8 mouse cellular contexts compared by ENCODE assay signal in the genomic region with DNA sequence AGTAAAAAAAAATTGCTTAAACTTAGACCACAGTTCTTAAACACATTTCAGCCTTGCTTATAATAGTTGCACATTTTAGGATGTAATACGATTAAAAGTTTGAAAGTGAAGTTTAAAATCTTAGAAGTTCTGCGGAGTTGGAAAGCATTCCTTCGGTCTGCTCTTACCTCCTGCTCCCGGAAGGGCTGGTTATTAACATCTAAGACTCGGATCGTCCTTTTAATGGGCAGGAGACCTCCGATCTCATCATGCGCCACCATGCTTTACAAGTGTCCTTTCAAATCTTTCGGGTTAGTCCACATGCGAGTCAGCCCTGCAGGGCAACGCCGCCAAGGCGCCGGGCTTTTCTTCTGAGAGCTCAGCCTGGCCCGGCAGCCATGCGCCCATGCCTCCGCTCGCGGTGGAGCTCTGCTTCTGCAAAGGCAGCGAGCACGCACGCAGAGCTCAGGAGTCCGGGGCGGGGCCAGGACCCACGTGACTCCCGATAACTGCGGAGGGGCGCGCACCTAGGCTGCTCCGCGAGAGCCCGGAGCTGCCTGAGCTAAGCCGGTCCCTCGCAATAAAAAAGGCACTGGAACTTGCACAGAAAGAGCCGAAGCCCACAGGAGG. TPM values are rescaled to one million over a fixed set of nuclear protein-coding genes. Genes with fewer than 3 reads are reported as not detected.
DNase-seq lines count a peak whose midpoint lies in the region; ATAC-seq and TF ChIP-seq lines count a peak whose summit lies in the region.

No protein-coding gene starts in this region.

- peaks cover 27% of the 10 kb centered on the region for H3K79me2 ChIP-seq in MEL (ENCODE audit: control insufficient read depth, insufficient read depth, low read length, poor library complexity)

- DNase-seq in MEL (ENCODE audit: low read depth, low spot score), result peak; percentile 95
- DNase-seq in cerebellum, adult 2 months, result peak; percentile 88 to 89
- DNase-seq in forebrain, postnatal 0 days, result peak; percentile 83
- DNase-seq in heart, postnatal 4 days, result peak; percentile 90
- DNase-seq in layer of hippocampus, adult 8-10 months (ENCODE audit: low spot score in 2 of 2), result peak; percentile 72 to 85
- DNase-seq in lung, embryonic 14.5 days, result peak; percentile 96
- DNase-seq in testis, postnatal 14 days (ENCODE audit: low spot score), result peak; percentile 89

- peak overlapping the region; percentile 78 for H3K4me2 ChIP-seq in forebrain, postnatal 0 days (ENCODE audit: low read depth)
- peak overlapping the region; percentile 59 for H3K4me2 ChIP-seq in lung, embryonic 14.5 days

- peak overlapping the region; percentile 81 for H3K27ac ChIP-seq in MEL (ENCODE audit: control insufficient read depth, low read depth, low read length)
- H3K27ac ChIP-seq in cerebellum, adult 2 months (ENCODE audit: insufficient read depth, low read length), result no peak overlapping the region
- H3K27ac ChIP-seq in forebrain, postnatal 0 days (ENCODE audit: low read depth, low read length), result no peak overlapping the region
- H3K27ac ChIP-seq in lung, embryonic 14.5 days (ENCODE audit: low read depth), result peak overlapping the region; percentile 84

- TF ChIP-seq CTCF in MEL (IDR thresholded peaks at IDR 0.05 in 2 of 3, conservative IDR thresholded peaks at IDR 0.05 in 1 of 3; ENCODE audit: control insufficient read depth in 1 of 3, insufficient read depth in 1 of 3, low read depth in 2 of 3, low read length in 3 of 3, poor library complexity in 1 of 3, severe bottlenecking in 1 of 3), result 0 out of 6 replicates have a peak, but pooled peaks of 1 of the 3 experiments have one; percentile 5
- TF ChIP-seq CTCF in cerebellum, adult 2 months (IDR thresholded peaks at IDR 0.05; ENCODE audit: borderline replicate concordance, insufficient read depth, low read depth, low read length), result no peak
- 0 out of 2 replicates have a peak, but pooled peaks have one; percentile 13 for TF ChIP-seq CTCF in forebrain, postnatal 0 days (IDR thresholded peaks at IDR 0.05; ENCODE audit: low read depth)
- no peak for TF ChIP-seq CTCF in lung, embryonic 14.5 days (IDR thresholded peaks at IDR 0.05; ENCODE audit: low read depth)

- WGBS in cerebellum, adult 2 months, result under 1% methylated on average over 35 of the region's 35 CpGs
- WGBS in forebrain, postnatal 0 days, result under 1% methylated on average over 35 of the region's 35 CpGs
- WGBS in lung, embryonic 14.5 days, result under 1% methylated on average over 35 of the region's 35 CpGs

- peaks cover 4 to 21% of the 10 kb centered on the region in 2 experiments for H3K36me3 ChIP-seq in MEL (ENCODE audit: control insufficient read depth in 1 of 2, insufficient read depth in 2 of 2, low read length in 2 of 2)
- H3K36me3 ChIP-seq in forebrain, postnatal 0 days (ENCODE audit: insufficient read depth), result no peaks in the 10 kb centered on the region
- peaks cover 8% of the 10 kb centered on the region for H3K36me3 ChIP-seq in lung, embryonic 14.5 days (ENCODE audit: insufficient read depth)

- peaks cover 2 to 4% of the 10 kb centered on the region in 2 experiments; a peak in 2 of 4 replicates for H3K4me1 ChIP-seq in MEL (ENCODE audit: control insufficient read depth in 1 of 2, insufficient read depth in 2 of 2, low read length in 2 of 2)
- no peaks in the 10 kb centered on the region for H3K4me1 ChIP-seq in cerebellum, adult 2 months (ENCODE audit: control insufficient read depth, insufficient read depth, low read length)
- H3K4me1 ChIP-seq in forebrain, postnatal 0 days (ENCODE audit: insufficient read depth), result no peaks in the 10 kb centered on the region
- H3K4me1 ChIP-seq in lung, embryonic 14.5 days (ENCODE audit: insufficient read depth), result 0 out of 2 replicates have a peak, but pooled peaks cover 3% of the 10 kb centered on the region

- no peaks in the 10 kb centered on the region for H3K27me3 ChIP-seq in MEL (ENCODE audit: control insufficient read depth in 1 of 2, insufficient read depth in 2 of 2, low read length in 2 of 2)
- H3K27me3 ChIP-seq in cerebellum, adult 2 months (ENCODE audit: control insufficient read depth, insufficient read depth, low read length), result no peaks in the 10 kb centered on the region
- H3K27me3 ChIP-seq in forebrain, postnatal 0 days (ENCODE audit: insufficient read depth, low read length), result no peaks in the 10 kb centered on the region
- no peaks in the 10 kb centered on the region for H3K27me3 ChIP-seq in lung, embryonic 14.5 days (ENCODE audit: insufficient read depth, low read length)

- peak; percentile 97 to 99 for TF ChIP-seq POLR2A in MEL (IDR thresholded peaks at IDR 0.05; ENCODE audit: control insufficient read depth in 1 of 2, insufficient read depth in 1 of 2, low read depth in 1 of 2, low read length in 2 of 2, poor library complexity in 1 of 2)
- TF ChIP-seq POLR2A in cerebellum, adult 2 months (IDR thresholded peaks at IDR 0.05; ENCODE audit: borderline replicate concordance, insufficient read depth, low read length), result peak; percentile 73

- peak; percentile 99 for ATAC-seq in forebrain, postnatal 0 days
- peak; percentile 98 for ATAC-seq in lung, embryonic 14.5 days (ENCODE audit: insufficient read depth)
- peak; percentile 89 for ATAC-seq in neutrophil, adult 5-6 weeks (ENCODE audit: extremely low read depth, insufficient number of reproducible peaks, low FRiP score, poor library complexity, severe bottlenecking)

- TF ChIP-seq EP300 in MEL (IDR thresholded peaks at IDR 0.05; ENCODE audit: low read depth in 1 of 2, low read length in 2 of 2), result 0 out of 4 replicates have a peak, but pooled peaks of 1 of the 2 experiments have one; percentile 5

- H3K9ac ChIP-seq in MEL (ENCODE audit: control insufficient read depth, low read depth, low read length, poor library complexity, severe bottlenecking), result peak overlapping the region; percentile 98
- peak overlapping the region; percentile 54 for H3K9ac ChIP-seq in forebrain, postnatal 0 days
- peak overlapping the region; percentile 69 for H3K9ac ChIP-seq in lung, embryonic 14.5 days

- TF ChIP-seq RAD21 in MEL (IDR thresholded peaks at IDR 0.05; ENCODE audit: low read depth, low read length), result no peak

- H3K4me3 ChIP-seq in MEL (ENCODE audit: control insufficient read depth in 1 of 2, insufficient read depth in 1 of 2, low read depth in 2 of 2, low read length in 2 of 2), result peak overlapping the region; percentile 70 to 98
- peak overlapping the region; percentile 74 for H3K4me3 ChIP-seq in cerebellum, adult 2 months (replicated peaks; ENCODE audit: insufficient read depth, low read depth, low read length)
- peak overlapping the region; percentile 49 for H3K4me3 ChIP-seq in forebrain, postnatal 0 days (ENCODE audit: low read depth, low read length)
- H3K4me3 ChIP-seq in lung, embryonic 14.5 days (ENCODE audit: low read depth, low read length), result peak overlapping the region; percentile 57

- H3K9me3 ChIP-seq in MEL (replicated peaks; ENCODE audit: insufficient read depth, low read length), result no peaks in the 10 kb centered on the region
- H3K9me3 ChIP-seq in forebrain, postnatal 0 days (ENCODE audit: low read length), result no peaks in the 10 kb centered on the region
- no peaks in the 10 kb centered on the region for H3K9me3 ChIP-seq in lung, embryonic 14.5 days (ENCODE audit: low read depth, low read length)

RNA-seq across cellular contexts. Expression of a gene that starts 24.8 kb away (rescaled TPM):
- total RNA-seq in MEL (2012; rRNA removed), result 29.2 and 29.8 TPM in 2 replicates
- 100 to 1,000 TPM in 1 of 2 experiments, 10 to 100 TPM in 1; 63.2 to 125 TPM for polyA plus RNA-seq in MEL (2012; ENCODE audit: insufficient read depth in 1 of 2, insufficient read length in 2 of 2, low read depth in 1 of 2, low replicate concordance in 2 of 2, missing spikeins in 1 of 2)
- polyA plus RNA-seq in cerebellum, adult 2 months (2012; rRNA removed), result 7.8 and 8.6 TPM in 2 replicates
- 12.2 and 20.4 TPM in 2 replicates for total RNA-seq in forebrain, postnatal 0 days (2014; rRNA removed)
- polyA plus RNA-seq in forebrain, postnatal 0 days (2015; fragmentation: Nextera tagmentation; extraction: Ambion mirVana), result 11.4 and 12.4 TPM in 2 replicates
- 10 to 100 TPM; 41.3 to 41.4 TPM for total RNA-seq in heart, postnatal 4 days (2021)
- 10 to 100 TPM; 35.6 to 49.4 (median 41.1) TPM for total RNA-seq in layer of hippocampus, adult 8-10 months (2022)
- polyA plus RNA-seq in lung, embryonic 14.5 days (2014; fragmentation: Nextera tagmentation; extraction: Ambion mirVana), result 71.4 and 74.5 TPM in 2 replicates
- total RNA-seq in neutrophil, adult 5-6 weeks (2017), result 32.8 and 40.9 TPM in 2 replicates

RNA-seq across cellular contexts. Expression of a gene that starts 24.8 kb away (rescaled TPM):
- not detected in 2 replicates for total RNA-seq in MEL (2012; rRNA removed)
- not detected for polyA plus RNA-seq in MEL (2012; ENCODE audit: insufficient read depth in 1 of 2, insufficient read length in 2 of 2, low read depth in 1 of 2, low replicate concordance in 2 of 2, missing spikeins in 1 of 2)
- polyA plus RNA-seq in cerebellum, adult 2 months (2012; rRNA removed), result not detected in 2 replicates
- total RNA-seq in forebrain, postnatal 0 days (2014; rRNA removed), result not detected in 2 replicates
- polyA plus RNA-seq in forebrain, postnatal 0 days (2015; fragmentation: Nextera tagmentation; extraction: Ambion mirVana), result 0.05 TPM in 1 of 2 replicates, not detected in the other
- total RNA-seq in heart, postnatal 4 days (2021), result not detected
- total RNA-seq in layer of hippocampus, adult 8-10 months (2022), result not detected
- polyA plus RNA-seq in lung, embryonic 14.5 days (2014; fragmentation: Nextera tagmentation; extraction: Ambion mirVana), result not detected in 2 replicates
- total RNA-seq in neutrophil, adult 5-6 weeks (2017), result not detected in 2 replicates

RNA-seq across cellular contexts. Expression of a gene that starts 39.3 kb away (rescaled TPM):
- total RNA-seq in MEL (2012; rRNA removed), result not detected in 2 replicates
- polyA plus RNA-seq in MEL (2012; ENCODE audit: insufficient read depth in 1 of 2, insufficient read length in 2 of 2, low read depth in 1 of 2, low replicate concordance in 2 of 2, missing spikeins in 1 of 2), result not detected
- not detected in 2 replicates for polyA plus RNA-seq in cerebellum, adult 2 months (2012; rRNA removed)
- total RNA-seq in forebrain, postnatal 0 days (2014; rRNA removed), result not detected in 2 replicates
- not detected in 2 replicates for polyA plus RNA-seq in forebrain, postnatal 0 days (2015; fragmentation: Nextera tagmentation; extraction: Ambion mirVana)
- total RNA-seq in heart, postnatal 4 days (2021), result not detected
- total RNA-seq in layer of hippocampus, adult 8-10 months (2022), result not detected
- polyA plus RNA-seq in lung, embryonic 14.5 days (2014; fragmentation: Nextera tagmentation; extraction: Ambion mirVana), result not detected in 2 replicates
- not detected in 2 replicates for total RNA-seq in neutrophil, adult 5-6 weeks (2017)

RNA-seq across cellular contexts. Expression of a gene that starts 51.9 kb away (rescaled TPM):
- total RNA-seq in MEL (2012; rRNA removed), result not detected in 2 replicates
- not detected for polyA plus RNA-seq in MEL (2012; ENCODE audit: insufficient read depth in 1 of 2, insufficient read length in 2 of 2, low read depth in 1 of 2, low replicate concordance in 2 of 2, missing spikeins in 1 of 2)
- polyA plus RNA-seq in cerebellum, adult 2 months (2012; rRNA removed), result not detected in 2 replicates
- 0.38 and 0.57 TPM in 2 replicates for total RNA-seq in forebrain, postnatal 0 days (2014; rRNA removed)
- polyA plus RNA-seq in forebrain, postnatal 0 days (2015; fragmentation: Nextera tagmentation; extraction: Ambion mirVana), result 0.68 and 0.77 TPM in 2 replicates
- total RNA-seq in heart, postnatal 4 days (2021), result not detected
- total RNA-seq in layer of hippocampus, adult 8-10 months (2022), result not detected
- not detected in 2 replicates for polyA plus RNA-seq in lung, embryonic 14.5 days (2014; fragmentation: Nextera tagmentation; extraction: Ambion mirVana)
- total RNA-seq in neutrophil, adult 5-6 weeks (2017), result not detected in 2 replicates

RNA-seq across cellular contexts. Expression of a gene that starts 55.7 kb away (rescaled TPM):
- not detected in 2 replicates for total RNA-seq in MEL (2012; rRNA removed)
- polyA plus RNA-seq in MEL (2012; ENCODE audit: insufficient read depth in 1 of 2, insufficient read length in 2 of 2, low read depth in 1 of 2, low replicate concordance in 2 of 2, missing spikeins in 1 of 2), result not detected
- not detected in 2 replicates for polyA plus RNA-seq in cerebellum, adult 2 months (2012; rRNA removed)
- total RNA-seq in forebrain, postnatal 0 days (2014; rRNA removed), result not detected in 2 replicates
- not detected in 2 replicates for polyA plus RNA-seq in forebrain, postnatal 0 days (2015; fragmentation: Nextera tagmentation; extraction: Ambion mirVana)
- not detected for total RNA-seq in heart, postnatal 4 days (2021)
- total RNA-seq in layer of hippocampus, adult 8-10 months (2022), result not detected
- not detected in 2 replicates for polyA plus RNA-seq in lung, embryonic 14.5 days (2014; fragmentation: Nextera tagmentation; extraction: Ambion mirVana)
- total RNA-seq in neutrophil, adult 5-6 weeks (2017), result not detected in 2 replicates

Comparison
In these comparisons a context has a peak if more than half of its experiments do, and no peak if none do; other contexts are left out.
1. H3K27ac ChIP-seq: peak in MEL (single experiment) and lung, embryonic 14.5 days (single experiment); none in cerebellum, adult 2 months (single experiment) and forebrain, postnatal 0 days (single experiment).
2. Peak in every context shown above with its lines, with median percentiles within 50 percentile points of each other: DNase-seq, H3K4me3 ChIP-seq, H3K9ac ChIP-seq and ATAC-seq.